Mouse (Mus musculus) cerebellum, adult 9-10 months (tissue): Measurements from ENCODE around the gene Prkca.

Source experiments
- DNase-seq: peaks from one replicate; pipeline ENCODE4 v3.0.0; 2022

The Prkca gene

DNA sequence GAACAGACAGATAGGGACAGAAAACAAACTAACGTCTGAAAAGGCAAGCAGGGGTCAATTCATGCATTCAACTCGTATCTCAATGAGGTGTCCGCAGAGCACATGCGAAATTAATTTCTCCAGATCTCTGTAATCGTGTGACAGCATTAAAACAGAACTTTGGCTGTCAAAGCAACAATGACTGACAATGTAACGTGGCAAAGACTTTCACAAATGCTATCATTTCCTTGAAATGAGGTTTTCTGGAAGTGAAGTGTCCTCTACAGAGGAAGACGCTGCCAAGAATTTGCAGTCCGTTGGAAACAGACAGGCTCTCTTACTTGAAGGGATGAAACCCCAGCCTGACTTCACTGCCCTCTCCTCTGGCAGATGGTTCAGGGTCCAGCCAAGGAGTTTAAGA is 85.8 kb downstream of the Prkca start:
- DNase-seq: no peak

DNA sequence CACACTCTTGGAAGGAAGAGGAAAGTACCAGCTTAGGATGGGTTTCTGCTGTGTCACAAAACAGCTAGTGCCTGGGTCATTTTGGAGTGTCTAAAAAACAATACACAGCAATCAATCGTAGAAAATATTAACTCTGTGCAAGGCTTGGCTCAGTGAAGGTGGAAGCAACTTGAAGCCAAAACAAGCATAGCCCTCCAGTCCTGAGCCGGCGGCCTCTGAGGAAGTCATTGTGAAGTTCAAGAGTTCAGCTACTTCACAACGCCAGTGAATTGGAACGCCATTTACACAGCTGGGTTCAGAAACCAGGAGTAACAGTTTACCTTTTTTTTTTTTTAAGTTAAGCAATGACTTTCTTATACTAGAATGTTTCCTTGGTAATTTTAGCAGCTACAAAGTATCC is 89.0 kb downstream of the Prkca start:
- no peak for DNase-seq

DNA sequence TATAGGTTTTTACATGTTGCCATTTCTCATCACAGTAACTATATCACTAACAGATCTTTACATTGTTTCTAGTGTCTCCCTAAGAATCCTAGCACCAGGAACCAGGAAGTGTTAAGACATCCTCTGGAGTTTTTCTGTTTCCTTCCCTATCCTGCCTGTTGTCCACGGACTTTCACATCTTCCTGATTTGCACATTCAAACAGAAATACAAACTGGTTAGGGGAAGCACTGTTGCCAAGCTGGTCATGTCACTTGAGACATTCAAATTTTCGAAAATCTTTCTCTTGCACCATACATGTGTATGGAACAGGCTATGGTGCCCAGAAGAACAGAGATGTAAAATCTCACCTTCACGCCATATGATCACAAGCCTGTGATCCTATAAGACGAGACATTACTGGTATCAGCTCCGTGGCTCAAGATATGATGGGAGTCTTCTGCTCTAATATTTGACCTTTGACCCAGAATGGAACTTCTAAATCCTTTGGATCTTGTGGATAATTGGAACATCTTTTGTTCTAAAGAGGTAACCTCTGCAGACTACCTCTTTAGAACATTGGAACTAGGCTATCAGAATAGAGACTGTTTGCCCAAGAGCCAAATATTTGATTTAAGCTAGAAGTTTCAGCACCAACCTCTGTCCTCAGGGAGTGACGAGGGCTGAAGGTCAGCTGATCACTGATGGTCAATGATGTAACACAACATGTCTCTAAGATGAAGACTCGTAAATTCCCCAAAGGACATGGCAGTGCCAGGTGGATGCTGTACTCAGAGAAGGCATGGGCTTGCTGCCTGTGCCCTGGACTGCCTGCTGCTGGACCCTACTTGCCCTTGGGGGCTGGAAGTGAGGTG is 91.6 kb downstream of the Prkca start:
- DNase-seq: no peak

DNA sequence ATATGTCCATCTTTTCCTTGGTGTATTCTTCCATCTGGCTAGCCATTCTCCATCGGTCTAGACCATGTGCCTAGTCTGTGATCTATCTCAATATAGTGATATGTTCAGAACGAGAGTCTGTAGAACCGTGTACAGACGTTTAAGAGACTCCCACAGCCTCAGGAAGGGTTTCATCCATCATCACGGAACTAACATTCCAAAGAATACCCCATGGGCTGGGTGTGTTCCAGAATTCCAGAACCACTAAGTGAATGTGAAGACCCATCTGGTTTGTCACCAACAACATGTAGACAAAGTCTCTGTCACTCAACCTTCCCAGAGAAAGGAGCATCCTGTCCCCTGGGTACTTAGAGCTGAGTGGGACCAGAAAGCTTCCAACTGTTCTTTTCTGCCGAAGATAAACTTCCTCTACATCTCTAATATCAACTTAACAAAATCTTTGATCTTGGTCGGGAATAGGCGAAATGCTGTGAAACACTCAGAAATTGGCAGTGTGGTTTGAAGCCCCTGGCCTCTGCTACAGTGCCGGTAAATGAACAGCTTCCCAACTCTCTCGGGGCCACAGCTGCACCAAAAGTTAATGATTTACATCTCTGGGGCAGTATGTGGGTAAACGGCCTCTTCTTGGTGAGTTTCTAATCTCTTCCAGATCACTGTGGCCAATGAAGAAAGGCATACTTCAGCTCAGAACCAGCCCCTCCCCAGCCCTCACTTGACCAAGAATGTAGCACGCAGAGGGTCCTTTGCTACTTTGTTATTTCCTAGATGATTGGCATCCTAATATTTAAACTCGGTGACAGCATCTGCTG is 92.7 kb downstream of the Prkca start:
- no peak for DNase-seq

DNA sequence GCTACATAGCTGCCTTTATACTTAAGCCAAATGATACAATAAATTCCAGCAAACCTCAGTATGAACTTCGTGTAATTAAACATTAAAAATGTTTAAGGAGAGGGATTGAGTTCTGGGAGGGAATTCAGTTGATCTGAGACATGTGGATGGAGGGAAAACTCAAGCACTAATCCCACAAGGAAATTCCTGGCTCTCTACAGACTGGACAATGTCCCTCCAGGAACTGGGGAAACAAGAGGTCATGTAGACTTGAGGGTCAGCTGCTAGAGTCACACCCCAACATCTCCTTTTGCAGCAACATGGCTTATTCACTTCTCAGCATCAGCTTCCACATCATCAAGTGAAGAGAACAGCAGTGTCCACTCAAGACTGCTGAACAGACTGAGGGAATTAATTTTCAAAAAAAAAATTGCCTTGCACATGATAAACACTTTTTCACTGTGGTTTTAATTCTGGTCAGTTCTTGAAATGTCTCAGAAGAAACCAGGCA is 93.5 kb downstream of the Prkca start:
- DNase-seq: no peak

DNA sequence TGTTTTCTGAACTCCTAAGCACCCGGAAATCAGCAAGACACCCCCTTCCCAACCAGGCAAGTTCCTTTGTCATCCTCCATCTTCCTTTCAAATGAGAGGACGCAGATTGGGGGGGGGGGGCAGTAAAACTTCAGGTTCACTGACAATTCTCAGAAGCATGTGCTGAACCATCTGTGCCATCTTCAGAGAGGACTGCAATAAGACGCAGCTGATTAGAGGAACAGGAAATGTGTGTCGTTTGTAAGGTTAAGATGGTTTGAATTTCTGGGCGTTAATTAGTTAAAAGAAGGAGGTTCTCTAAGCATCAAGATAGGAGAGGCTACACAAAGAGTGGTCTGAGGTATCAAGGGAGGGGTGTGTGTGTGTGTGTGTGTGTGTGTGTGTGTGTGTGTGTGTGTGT is 94.2 kb downstream of the Prkca start:
- no peak for DNase-seq

DNA sequence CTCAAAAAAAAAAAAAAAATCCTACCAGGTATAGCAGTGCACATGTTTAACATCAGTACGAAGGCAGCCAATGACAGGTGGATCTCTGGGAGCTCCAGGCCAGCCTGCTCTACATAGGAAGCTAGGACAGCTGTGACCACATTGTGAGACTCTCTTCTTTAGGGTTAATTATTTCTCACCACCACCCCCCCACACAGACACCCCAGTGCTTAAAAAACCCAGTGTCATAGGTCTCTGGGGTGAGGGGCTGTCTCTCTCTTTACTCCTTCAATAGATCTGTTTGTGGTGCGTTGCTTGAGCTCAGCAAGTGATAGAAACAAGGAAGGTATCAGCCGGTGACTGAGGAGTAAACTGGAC is 94.7 kb downstream of the Prkca start:
- no peak for DNase-seq

DNA sequence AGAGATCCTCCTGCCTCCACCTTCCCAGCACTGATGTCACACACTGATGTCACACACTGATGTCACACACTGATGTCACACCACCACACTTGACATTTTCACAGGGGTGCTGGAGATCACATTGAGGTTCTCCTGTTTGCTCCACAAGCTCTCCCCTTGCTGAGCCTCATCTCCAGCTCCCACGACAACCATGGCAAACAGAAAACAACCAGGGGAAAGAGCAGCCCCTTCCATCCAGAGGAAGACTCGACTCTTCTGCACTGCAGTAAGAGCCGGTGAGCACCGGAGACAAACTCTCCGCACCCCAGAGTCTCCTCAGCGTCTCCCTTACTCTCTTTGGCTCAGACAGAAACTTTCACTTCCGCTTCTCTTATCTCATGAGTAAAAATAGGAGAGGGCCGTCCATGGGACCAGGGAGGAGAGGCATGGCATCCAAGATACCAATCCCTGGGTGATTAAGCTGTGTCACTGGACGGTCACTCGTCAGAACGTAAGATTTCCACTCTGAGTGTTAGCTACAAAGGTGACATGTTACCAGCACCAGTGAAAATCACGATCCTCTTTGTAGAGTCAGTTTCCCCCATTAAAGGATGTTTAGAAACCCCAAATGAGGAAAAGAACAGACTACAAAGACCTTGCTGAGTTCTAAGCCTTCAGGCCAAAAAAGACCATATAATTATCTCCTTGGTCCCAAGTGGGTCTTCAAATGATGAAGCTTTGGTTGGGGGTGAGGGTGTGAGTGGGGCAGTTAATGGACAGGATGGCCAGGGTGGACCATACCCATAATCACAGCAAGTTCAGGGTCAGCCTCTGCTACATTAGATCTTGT is 95.3 kb downstream of the Prkca start:
- DNase-seq: no peak

DNA sequence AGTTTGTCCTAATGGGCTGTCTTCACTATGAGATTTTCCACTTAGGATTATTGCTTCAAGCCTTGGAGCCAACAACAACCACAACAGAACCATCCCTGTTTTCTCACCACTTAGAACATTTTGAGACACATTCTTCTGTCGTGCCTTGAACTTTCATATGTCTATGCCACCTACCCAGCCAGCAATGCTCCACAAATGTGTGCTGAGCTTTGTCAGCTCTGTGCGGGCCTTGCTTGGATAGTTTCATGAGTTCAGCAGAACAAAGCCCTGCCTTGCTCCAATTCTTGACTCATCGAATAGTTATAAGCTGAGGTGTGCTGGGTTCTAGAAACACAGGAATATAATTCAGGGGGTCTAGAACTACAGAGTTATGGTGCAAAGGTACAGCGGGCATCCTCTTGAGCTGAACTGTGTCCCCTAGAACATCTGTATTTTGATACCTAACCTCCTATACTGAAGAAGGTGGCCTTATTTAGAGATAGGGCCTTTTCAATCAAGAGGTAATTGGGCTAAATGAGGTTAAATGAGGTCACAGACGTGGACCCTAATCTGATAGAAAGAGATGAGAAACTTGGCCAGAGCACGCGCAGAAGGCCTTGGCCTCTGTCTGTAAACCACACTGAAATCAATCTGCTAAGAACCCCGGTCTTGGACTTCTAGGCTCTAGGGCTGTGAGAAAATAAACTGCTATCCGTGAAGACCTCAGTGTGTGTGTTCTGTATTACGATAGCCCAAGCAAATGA is 96.4 kb downstream of the Prkca start:
- no peak for DNase-seq

DNA sequence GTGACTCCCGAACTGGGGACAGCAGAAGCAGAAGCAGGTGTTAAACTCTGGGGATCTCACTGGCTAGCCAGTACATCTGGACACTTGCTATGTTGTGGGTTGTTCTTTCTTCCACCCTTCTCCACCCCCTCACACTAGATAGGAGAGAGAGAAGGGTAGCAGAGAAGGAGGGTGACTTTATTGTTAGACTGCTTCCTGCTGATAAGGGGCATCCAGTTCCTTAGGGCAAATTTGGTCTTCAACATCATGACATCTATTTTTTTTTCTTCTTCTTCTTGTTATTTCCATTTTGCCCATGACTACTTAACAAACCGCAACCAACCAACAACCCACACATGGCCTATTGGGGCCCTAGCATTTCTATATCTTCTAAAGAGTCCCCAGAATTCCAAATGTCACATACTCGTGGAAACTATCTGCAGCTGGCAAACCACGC is 97.4 kb downstream of the Prkca start:
- no peak for DNase-seq

DNA sequence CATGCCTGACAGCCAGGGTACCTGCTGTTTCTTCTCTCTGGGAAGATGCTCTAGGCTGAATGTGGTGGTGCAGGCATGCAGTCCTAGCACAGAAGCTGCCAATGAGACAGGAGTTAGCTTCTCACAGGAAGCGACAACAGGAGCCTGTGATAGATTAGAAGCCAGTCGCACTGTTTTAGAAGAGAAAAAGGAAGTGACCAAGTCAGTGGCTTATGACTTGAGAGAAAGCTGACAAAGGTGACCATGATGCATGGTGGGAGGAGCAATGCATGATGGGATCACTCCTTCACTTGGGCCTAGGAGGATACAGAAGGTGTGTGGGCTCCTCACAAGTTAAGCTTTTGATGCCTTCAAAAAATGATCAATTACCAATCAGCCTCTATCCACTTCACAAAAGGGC is 99.5 kb downstream of the Prkca start:
- no peak for DNase-seq

DNA sequence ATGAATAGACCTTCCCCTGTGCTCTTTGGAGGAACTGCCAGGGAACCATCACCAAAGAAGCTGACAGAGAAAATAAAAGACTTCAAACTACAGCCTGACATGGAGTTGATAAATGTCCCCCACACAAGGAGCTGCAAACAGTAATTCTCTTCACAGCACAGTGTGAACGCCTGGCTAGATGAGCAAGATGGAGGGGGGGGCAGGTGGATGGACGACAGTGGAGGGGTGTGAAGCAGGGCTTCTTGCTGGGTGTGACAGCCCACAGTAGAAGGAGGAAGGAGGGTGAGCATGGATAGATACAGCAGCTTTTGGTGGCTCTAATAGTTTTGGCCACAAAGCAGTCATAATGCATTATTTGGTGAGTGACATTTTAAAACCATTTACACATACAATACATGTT is 100.1 kb downstream of the Prkca start:
- DNase-seq: no peak

DNA sequence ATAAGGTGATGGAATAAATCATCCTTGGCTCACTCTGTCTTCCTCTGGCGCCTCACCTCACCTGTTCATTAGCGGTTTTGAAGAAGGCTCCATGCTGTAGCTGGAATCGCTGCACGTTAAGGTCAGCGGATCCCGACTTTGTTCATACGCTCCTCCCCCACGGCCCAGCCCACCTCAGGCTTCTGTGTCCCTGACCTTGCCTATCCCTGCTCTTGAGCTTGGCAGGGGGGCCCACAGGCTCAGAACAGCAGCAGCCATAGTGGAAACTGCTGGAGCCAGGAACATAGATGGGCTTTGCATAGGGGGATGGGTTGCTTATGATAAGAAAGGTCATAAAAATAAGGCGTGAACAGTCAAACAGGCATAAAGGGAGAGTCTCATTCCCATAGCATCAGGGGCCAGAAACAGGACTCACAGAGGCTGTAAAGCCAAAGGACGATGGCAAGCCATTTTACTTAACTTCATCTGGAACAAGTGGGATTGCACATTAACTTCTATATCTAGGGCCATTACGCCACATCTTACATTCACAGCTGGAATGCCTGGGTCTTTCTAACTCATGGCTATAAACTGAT is 102.7 kb downstream of the Prkca start:
- no peak for DNase-seq

DNA sequence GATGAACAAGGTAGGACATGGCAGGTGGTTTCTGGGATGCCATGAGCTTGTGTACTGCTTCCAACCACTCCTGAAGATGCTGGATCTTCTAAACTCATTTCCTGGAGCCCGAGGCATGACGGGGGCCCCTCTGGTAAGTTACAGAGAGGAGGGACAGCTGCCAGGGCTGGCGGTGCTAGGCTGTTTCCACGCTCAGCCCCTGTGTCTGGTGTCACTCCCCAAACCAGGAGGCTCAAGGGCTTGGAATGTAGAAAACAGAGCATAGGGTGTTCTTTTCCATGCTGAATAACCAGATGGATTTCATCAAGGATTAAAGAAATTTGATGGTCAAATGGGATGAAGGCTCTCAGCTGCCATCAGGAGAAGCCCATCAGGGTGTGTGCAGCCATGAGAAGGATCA is 104.6 kb downstream of the Prkca start:
- DNase-seq: no peak

DNA sequence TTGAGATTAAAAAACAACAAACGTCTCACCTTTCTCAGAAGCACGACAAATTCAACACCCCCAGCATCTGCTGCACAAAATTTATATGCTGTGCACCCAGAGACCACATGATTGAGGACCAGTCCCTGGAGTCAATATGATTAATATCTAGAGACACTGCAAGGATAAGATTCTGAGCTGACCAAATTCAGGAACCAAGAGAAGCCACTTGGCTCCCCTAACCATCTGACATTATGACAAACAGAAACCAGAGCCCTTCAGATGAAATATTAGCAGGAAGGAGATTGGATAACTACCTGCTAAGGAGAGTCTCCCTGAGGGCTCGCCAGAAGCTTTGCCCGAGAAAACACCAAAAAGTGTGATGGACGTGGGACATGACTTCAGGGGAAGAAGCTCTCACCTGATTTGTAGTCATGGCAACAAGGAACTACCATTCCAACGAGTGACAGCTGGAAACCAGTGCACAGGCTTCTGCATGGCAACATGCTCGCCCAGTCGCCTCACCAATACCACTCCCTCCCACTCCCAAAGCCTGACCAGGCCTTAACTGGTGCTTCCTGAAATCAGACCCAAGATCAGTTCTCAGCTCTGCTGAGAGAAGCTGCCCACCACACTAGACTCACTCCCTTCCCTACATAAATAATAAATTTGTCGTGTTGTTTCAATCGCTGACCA is 106.8 kb downstream of the Prkca start:
- no peak for DNase-seq

DNA sequence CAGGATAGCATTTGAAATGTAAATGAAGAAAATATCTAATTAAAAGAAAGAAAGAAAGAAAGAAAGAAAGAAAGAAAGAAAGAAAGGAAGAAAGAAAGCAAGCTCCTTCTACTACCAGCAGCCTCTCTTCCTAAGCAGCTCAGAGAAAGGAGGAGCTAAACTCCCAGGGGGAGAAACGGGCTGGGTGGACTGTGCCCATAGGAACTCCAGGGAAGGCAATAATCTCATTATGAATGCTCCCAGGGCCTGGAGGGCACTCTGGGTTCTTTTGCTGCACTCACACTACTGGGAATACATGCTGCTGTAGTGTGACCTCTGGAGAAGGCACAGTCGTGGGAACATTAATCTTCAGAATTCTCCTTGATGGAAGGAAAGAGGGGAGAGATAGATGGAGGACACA is 107.5 kb downstream of the Prkca start:
- no peak for DNase-seq

DNA sequence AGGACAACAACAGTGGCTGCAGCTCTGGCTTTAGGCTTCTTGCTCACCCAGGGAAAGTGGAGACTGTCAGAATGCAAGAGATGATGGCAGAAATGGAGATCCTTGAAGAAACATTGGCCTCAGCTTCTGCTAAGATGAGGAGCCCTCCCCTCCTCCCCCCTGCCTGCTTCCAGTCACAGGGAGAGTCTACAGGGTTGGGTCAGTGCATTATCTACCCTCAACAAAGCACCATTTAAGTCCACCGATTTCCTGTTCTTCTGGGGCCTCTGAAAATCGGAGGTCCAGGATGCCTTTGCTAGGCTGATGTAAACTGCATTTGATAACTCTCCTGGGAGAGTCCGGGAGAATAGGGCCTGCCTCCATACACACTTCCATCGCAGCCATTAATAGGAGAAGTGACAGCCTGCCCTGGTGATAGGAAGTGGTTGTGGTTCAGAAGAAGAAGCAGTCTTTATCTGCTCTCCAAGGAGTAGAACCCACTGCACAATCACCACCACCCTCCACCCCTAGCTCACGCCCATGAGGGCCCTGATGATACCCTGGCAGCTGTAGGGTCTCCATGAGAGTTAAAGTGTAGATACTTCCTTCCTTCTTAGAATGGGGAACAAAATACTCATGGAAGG is 108.5 kb downstream of the Prkca start:
- no peak for DNase-seq

DNA sequence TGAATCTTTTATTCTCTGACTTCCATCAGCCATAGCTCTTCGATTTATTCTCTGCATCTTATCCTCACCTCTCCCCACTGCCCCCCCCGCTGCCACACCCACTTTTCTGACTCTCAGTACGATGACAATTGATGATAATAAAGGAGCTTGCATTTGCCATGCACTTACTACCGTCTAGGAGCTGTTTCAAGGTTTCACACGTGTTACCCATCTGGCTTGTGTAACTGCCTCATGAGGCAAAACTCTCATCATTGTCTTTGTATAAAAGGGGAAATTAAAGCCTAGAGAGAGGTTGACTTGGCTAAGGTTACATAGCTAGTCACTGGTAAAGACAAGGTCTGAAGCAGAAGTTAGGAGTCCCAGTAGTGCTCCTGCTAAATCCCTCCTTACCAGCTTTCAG is 110.7 kb downstream of the Prkca start:
- DNase-seq: no peak

DNA sequence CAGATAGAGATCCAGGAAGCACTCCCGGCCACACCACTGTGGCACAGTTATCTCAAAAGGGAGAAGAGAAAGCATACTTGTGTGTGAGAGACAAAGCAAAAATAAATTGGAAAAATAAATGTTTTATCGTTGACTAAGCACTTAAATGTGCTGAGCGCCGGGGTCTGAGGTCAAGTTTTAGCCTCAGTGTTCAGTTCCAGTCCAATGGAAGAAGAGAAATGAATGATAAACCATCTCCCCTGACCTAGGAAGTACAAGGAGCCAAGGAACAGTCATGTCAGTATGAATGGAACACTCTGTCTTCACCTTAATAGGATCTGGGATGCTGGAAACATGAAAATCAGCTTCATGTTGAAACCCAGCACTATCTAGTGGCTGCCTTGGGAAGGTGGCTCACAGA is 113.6 kb downstream of the Prkca start:
- no peak for DNase-seq

DNA sequence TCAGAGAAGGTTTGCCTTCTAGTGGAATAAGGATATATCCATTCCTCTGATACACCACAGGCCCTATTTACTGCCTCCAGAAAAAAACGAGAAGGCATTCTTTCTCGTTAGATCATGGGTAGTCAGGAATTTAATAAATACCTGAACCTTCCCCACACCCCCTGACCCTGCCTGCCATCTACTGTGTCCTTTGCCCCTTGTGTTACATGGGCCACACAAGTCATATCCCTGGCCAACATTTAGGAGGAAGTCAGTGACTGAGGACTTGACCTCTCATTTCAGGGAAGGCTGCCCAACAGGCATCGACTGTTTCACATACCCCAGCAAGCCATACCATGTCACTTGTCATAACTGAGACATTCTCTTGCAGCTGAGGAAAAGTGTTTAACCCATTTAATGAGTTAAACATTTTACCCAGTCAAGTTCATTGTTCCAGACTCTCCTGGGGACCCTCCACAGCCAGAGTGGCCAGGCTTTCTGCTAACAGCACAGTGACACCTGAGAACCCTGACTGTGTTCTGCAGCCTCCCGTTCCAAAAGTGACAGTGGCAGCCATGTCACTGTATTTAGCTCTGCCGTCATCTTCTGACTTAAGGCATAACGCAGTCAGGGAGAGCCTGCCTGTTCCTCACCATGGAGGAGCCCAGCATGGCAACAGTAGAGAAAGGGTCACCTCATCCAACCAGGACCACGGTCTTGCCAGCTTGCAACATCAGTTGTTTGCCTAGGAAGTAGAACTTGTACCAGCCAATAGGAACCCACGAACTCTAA is 114.4 kb downstream of the Prkca start:
- DNase-seq: no peak
